Comparison of ENCODE assay signal across 29 mouse cellular contexts in genomic region chr4:138959120-138959519, GRCm38 (mm10). TPM values are rescaled to one million over a fixed set of nuclear protein-coding genes. Genes with fewer than 3 reads are reported as not detected.
A peak's percentile ranks its signal among the peaks of the same experiment; 100 is the strongest.
DNase-seq lines count a peak whose midpoint lies in the region; ATAC-seq and TF ChIP-seq lines count a peak whose summit lies in the region.
"Had no signal": no experiment of that assay in that cellular context is flagged by ENCODE, and none has a peak within 500 bp of the region (broad histone marks: within the 10 kb centered on the region; RNA-seq: fewer than 3 reads in every experiment).

No protein-coding gene starts in this region.

- 0 out of 2 replicates have a peak, but pooled peaks cover 2% of the 10 kb centered on the region for H3K9me3 ChIP-seq in kidney, embryonic 16.5 days (ENCODE audit: low read length)
- H3K9me3 ChIP-seq: embryonic facial prominence, embryonic 10.5 days; heart, embryonic 10.5 days; liver, embryonic 13.5 days; midbrain, embryonic 13.5 days had no signal

- DNase-seq in cerebellum, postnatal 10 days, result peak; percentile 55 to 59
- no peak for DNase-seq in cerebellum, postnatal 4 days (ENCODE audit: low spot score in 2 of 2)
- peak; percentile 53 for DNase-seq in gastrocnemius, adult 2 months
- DNase-seq in gastrocnemius, adult 18-20 months (ENCODE audit: low spot score), result no peak
- DNase-seq in kidney, adult 9 months, result no peak
- peak; percentile 37 for DNase-seq in right cerebral cortex, adult 18-20 months
- no peak for DNase-seq in right cerebral cortex, postnatal 25 days
- DNase-seq: adrenal gland, postnatal 10 days; heart, postnatal 4 days; liver, embryonic 13.5 days; lung, adult 2 months; right cerebral cortex, postnatal 4 days; thymus, adult 18-20 months; thymus, postnatal 36 days had no signal

- no peak for ATAC-seq in kidney, embryonic 16.5 days (ENCODE audit: low FRiP score, low TSS enrichment)
- ATAC-seq: forebrain, embryonic 16.5 days; inflammation-experienced regulatory T-cells, adult 6 months; midbrain, embryonic 13.5 days had no signal

- no peaks in the 10 kb centered on the region for H3K27me3 ChIP-seq in kidney, embryonic 16.5 days (ENCODE audit: insufficient read depth, low read length)
- H3K27me3 ChIP-seq: midbrain, embryonic 13.5 days had no signal

- intact Hi-C loops in gastrocnemius, adult 2 months (cut with DNase I), result no loop called here

- H3K4me1 ChIP-seq in kidney, embryonic 16.5 days (ENCODE audit: insufficient read depth, low read length), result peaks cover 8% of the 10 kb centered on the region; the same call in 1 of the 2 replicates
- H3K4me1 ChIP-seq: embryonic facial prominence, embryonic 10.5 days; heart, embryonic 10.5 days; liver, embryonic 13.5 days; midbrain, embryonic 13.5 days had no signal

- whole genome bisulfite sequencing in kidney, embryonic 16.5 days, result 80% methylated on average over 15 of the region's 15 CpGs

- H3K27ac ChIP-seq in gastrocnemius, adult 2 months, result peak overlapping the region; percentile 35; the same call in 1 of the 2 replicates
- H3K27ac ChIP-seq in kidney, embryonic 16.5 days (ENCODE audit: low read length), result peak overlapping the region; percentile 47; the same call in 1 of the 2 replicates
- H3K27ac ChIP-seq: embryonic facial prominence, embryonic 10.5 days; heart, embryonic 10.5 days; hindbrain, embryonic 14.5 days; liver, embryonic 13.5 days; midbrain, embryonic 13.5 days had no signal

- no peak overlapping the region for H3K4me2 ChIP-seq in kidney, embryonic 16.5 days (replicated peaks; ENCODE audit: low read depth, low read length)
- H3K4me2 ChIP-seq: hindbrain, embryonic 14.5 days; liver, embryonic 13.5 days; midbrain, embryonic 13.5 days had no signal

- H3K9ac ChIP-seq in kidney, embryonic 16.5 days (replicated peaks; ENCODE audit: low read length), result no peak overlapping the region
- H3K9ac ChIP-seq: hindbrain, embryonic 14.5 days; liver, embryonic 13.5 days; midbrain, embryonic 13.5 days had no signal

- H3K4me3 ChIP-seq in gastrocnemius, adult 2 months, result no peak overlapping the region
- no peak overlapping the region for H3K4me3 ChIP-seq in kidney, embryonic 16.5 days (ENCODE audit: low read length)
- H3K4me3 ChIP-seq: embryonic facial prominence, embryonic 10.5 days; heart, embryonic 10.5 days; liver, embryonic 13.5 days; midbrain, embryonic 13.5 days had no signal

- H3K36me3 ChIP-seq in kidney, embryonic 16.5 days (ENCODE audit: insufficient read depth, low read length), result no peaks in the 10 kb centered on the region
- H3K36me3 ChIP-seq: embryonic facial prominence, embryonic 10.5 days; heart, embryonic 10.5 days; liver, embryonic 13.5 days; midbrain, embryonic 13.5 days had no signal

- TF ChIP-seq CTCF in gastrocnemius, adult 2 months (IDR thresholded peaks at IDR 0.05), result no peak

RNA-seq across cellular contexts. Expression of gene Rnf186, which starts 7.8 kb away (rescaled TPM):
- not detected for total RNA-seq in gastrocnemius, adult 2 months (2021)
- total RNA-seq in gastrocnemius, adult 18-20 months (2021), result not detected
- polyA plus RNA-seq in kidney, embryonic 16.5 days (2015; fragmentation: Nextera tagmentation; extraction: Ambion mirVana), result 9.8 and 11.0 TPM in 2 replicates
- total RNA-seq: adrenal gland, postnatal 10 days; granulocyte monocyte progenitor cell, adult 5-6 weeks; heart, postnatal 4 days; layer of hippocampus, adult 18-20 months; layer of hippocampus, postnatal 25 days; left cerebral cortex, postnatal 25 days; megakaryocyte, adult 5-6 weeks had no signal
- polyA plus RNA-seq: cortical plate, adult 2 months; embryonic facial prominence, embryonic 10.5 days; forebrain, embryonic 16.5 days; hindbrain, embryonic 14.5 days; inflammation-experienced regulatory T-cells, adult 6 months; limb, embryonic 14.5 days; neural tube, embryonic 11.5 days had no signal

RNA-seq across cellular contexts. Expression of gene Tmco4, which starts 13.6 kb away (rescaled TPM):
- 1 to 10 TPM; 7.5 to 7.6 TPM for total RNA-seq in gastrocnemius, adult 2 months (2021)
- 10 to 100 TPM; 10.2 to 14.3 TPM for total RNA-seq in gastrocnemius, adult 18-20 months (2021)
- polyA plus RNA-seq in kidney, embryonic 16.5 days (2015; fragmentation: Nextera tagmentation; extraction: Ambion mirVana), result 8.8 and 8.9 TPM in 2 replicates

RNA-seq across cellular contexts. Expression of gene Otud3, which starts 45.4 kb away (rescaled TPM):
- total RNA-seq in gastrocnemius, adult 2 months (2021), result 10 to 100 TPM; 15.7 to 17.2 TPM
- total RNA-seq in gastrocnemius, adult 18-20 months (2021), result 10 to 100 TPM; 16.2 to 17.6 TPM
- polyA plus RNA-seq in kidney, embryonic 16.5 days (2015; fragmentation: Nextera tagmentation; extraction: Ambion mirVana), result 3.0 and 3.6 TPM in 2 replicates

Comparison
In these comparisons a context has a peak if more than half of its experiments do, and no peak if none do; other contexts are left out.
1. DNase-seq: peak in cerebellum, postnatal 10 days (2 of 2), gastrocnemius, adult 2 months (single experiment) and right cerebral cortex, adult 18-20 months (single experiment); none in cerebellum, postnatal 4 days (0 of 2), gastrocnemius, adult 18-20 months (single experiment), kidney, adult 9 months (single experiment) and right cerebral cortex, postnatal 25 days (single experiment).